ENCODE assay signal across 19 mouse cellular contexts in genomic region chr13:19602531-19602930, GRCm38 (mm10). TPM values are rescaled to one million over a fixed set of nuclear protein-coding genes. Genes with fewer than 3 reads are reported as not detected.
DNase-seq lines count a peak whose midpoint lies in the region; ATAC-seq lines count a peak whose summit lies in the region.
"Had no signal": no experiment of that assay in that cellular context is flagged by ENCODE, and none has a peak within 500 bp of the region (broad histone marks: within the 10 kb centered on the region; RNA-seq: fewer than 3 reads in every experiment).

No protein-coding gene starts in this region.

- H3K9ac ChIP-seq in forebrain, embryonic 13.5 days: no peak overlapping the region
- no peak overlapping the region for H3K9ac ChIP-seq in forebrain, embryonic 15.5 days (replicated peaks)
- no peak overlapping the region for H3K9ac ChIP-seq in forebrain, embryonic 16.5 days (replicated peaks; ENCODE audit: low read depth, low read length)
- H3K9ac ChIP-seq in forebrain, embryonic 11.5 days (ENCODE audit: low read length): no peak overlapping the region
- H3K9ac ChIP-seq in midbrain, embryonic 16.5 days (ENCODE audit: low read depth, low read length): no peak overlapping the region
- H3K9ac ChIP-seq in midbrain, embryonic 15.5 days: no peak overlapping the region
- H3K9ac ChIP-seq: embryonic facial prominence, embryonic 12.5 days; forebrain, postnatal 0 days had no signal

- 47% methylated on average over 1 of the region's 1 CpGs for WGBS in forebrain, embryonic 13.5 days
- 22% methylated on average over 1 of the region's 1 CpGs for WGBS in forebrain, embryonic 15.5 days
- WGBS in forebrain, embryonic 16.5 days: 21% methylated on average over 1 of the region's 1 CpGs
- 56% methylated on average over 1 of the region's 1 CpGs for WGBS in forebrain, embryonic 11.5 days
- 53% methylated on average over 1 of the region's 1 CpGs for WGBS in midbrain, embryonic 16.5 days
- WGBS in midbrain, embryonic 15.5 days: 77% methylated on average over 1 of the region's 1 CpGs

- no peak overlapping the region for H3K27ac ChIP-seq in forebrain, embryonic 13.5 days
- no peak overlapping the region for H3K27ac ChIP-seq in forebrain, embryonic 15.5 days (replicated peaks)
- H3K27ac ChIP-seq in forebrain, embryonic 16.5 days (ENCODE audit: low read length): no peak overlapping the region
- H3K27ac ChIP-seq in forebrain, embryonic 11.5 days (ENCODE audit: low read depth, low read length): no peak overlapping the region
- H3K27ac ChIP-seq in midbrain, embryonic 16.5 days (ENCODE audit: low read length): no peak overlapping the region
- H3K27ac ChIP-seq in midbrain, embryonic 15.5 days: no peak overlapping the region
- H3K27ac ChIP-seq: embryonic facial prominence, embryonic 10.5 days; embryonic facial prominence, embryonic 12.5 days had no signal

- no peaks in the 10 kb centered on the region for H3K36me3 ChIP-seq in forebrain, embryonic 13.5 days (ENCODE audit: poor library complexity, severe bottlenecking)
- H3K36me3 ChIP-seq in forebrain, embryonic 15.5 days: 0 out of 2 replicates have a peak, but pooled peaks cover 1% of the 10 kb centered on the region
- no peaks in the 10 kb centered on the region for H3K36me3 ChIP-seq in forebrain, embryonic 16.5 days (ENCODE audit: control insufficient read depth, insufficient read depth)
- H3K36me3 ChIP-seq in forebrain, embryonic 11.5 days (ENCODE audit: control insufficient read depth, insufficient read depth, low read length): no peaks in the 10 kb centered on the region
- no peaks in the 10 kb centered on the region for H3K36me3 ChIP-seq in midbrain, embryonic 16.5 days (ENCODE audit: control insufficient read depth, insufficient read depth, low read length)
- H3K36me3 ChIP-seq in midbrain, embryonic 15.5 days (replicated peaks): no peaks in the 10 kb centered on the region
- H3K36me3 ChIP-seq: embryonic facial prominence, embryonic 10.5 days; embryonic facial prominence, embryonic 12.5 days had no signal

- H3K4me2 ChIP-seq in forebrain, embryonic 13.5 days: no peak overlapping the region
- no peak overlapping the region for H3K4me2 ChIP-seq in forebrain, embryonic 15.5 days (replicated peaks)
- H3K4me2 ChIP-seq in forebrain, embryonic 16.5 days (ENCODE audit: low read length): no peak overlapping the region
- no peak overlapping the region for H3K4me2 ChIP-seq in forebrain, embryonic 11.5 days (ENCODE audit: low read depth, low read length, severe bottlenecking)
- H3K4me2 ChIP-seq in midbrain, embryonic 16.5 days (ENCODE audit: low read length): no peak overlapping the region
- H3K4me2 ChIP-seq in midbrain, embryonic 15.5 days: no peak overlapping the region
- H3K4me2 ChIP-seq: embryonic facial prominence, embryonic 12.5 days had no signal

- H3K9me3 ChIP-seq in forebrain, embryonic 13.5 days (replicated peaks): no peaks in the 10 kb centered on the region
- no peaks in the 10 kb centered on the region for H3K9me3 ChIP-seq in forebrain, embryonic 15.5 days
- no peaks in the 10 kb centered on the region for H3K9me3 ChIP-seq in forebrain, embryonic 16.5 days (ENCODE audit: control insufficient read depth, low read length)
- no peaks in the 10 kb centered on the region for H3K9me3 ChIP-seq in forebrain, embryonic 11.5 days (ENCODE audit: control insufficient read depth, low read length)
- no peaks in the 10 kb centered on the region for H3K9me3 ChIP-seq in midbrain, embryonic 16.5 days (replicated peaks; ENCODE audit: control insufficient read depth, low read length, poor library complexity, severe bottlenecking)
- no peaks in the 10 kb centered on the region for H3K9me3 ChIP-seq in midbrain, embryonic 15.5 days
- H3K9me3 ChIP-seq: embryonic facial prominence, embryonic 10.5 days; embryonic facial prominence, embryonic 12.5 days had no signal

- H3K27me3 ChIP-seq in forebrain, embryonic 13.5 days: no peaks in the 10 kb centered on the region
- no peaks in the 10 kb centered on the region for H3K27me3 ChIP-seq in forebrain, embryonic 15.5 days
- no peaks in the 10 kb centered on the region for H3K27me3 ChIP-seq in forebrain, embryonic 16.5 days (replicated peaks; ENCODE audit: control insufficient read depth, insufficient read depth, low read length)
- H3K27me3 ChIP-seq in forebrain, embryonic 11.5 days (ENCODE audit: control insufficient read depth, insufficient read depth, low read length): no peaks in the 10 kb centered on the region
- no peaks in the 10 kb centered on the region for H3K27me3 ChIP-seq in midbrain, embryonic 16.5 days (ENCODE audit: control insufficient read depth, insufficient read depth, low read depth, low read length)
- H3K27me3 ChIP-seq in midbrain, embryonic 15.5 days (replicated peaks): no peaks in the 10 kb centered on the region
- H3K27me3 ChIP-seq: embryonic facial prominence, embryonic 12.5 days had no signal

- intact Hi-C loops in heart, postnatal 36 days (cut with DNase I): no loop called here

- ATAC-seq in forebrain, embryonic 13.5 days: peak; percentile 68; the same call in 1 of the 2 replicates
- ATAC-seq in forebrain, embryonic 15.5 days (replicated peaks): no peak
- peak; percentile 58; the same call in 1 of the 2 replicates for ATAC-seq in forebrain, embryonic 16.5 days
- ATAC-seq in forebrain, embryonic 11.5 days (replicated peaks; ENCODE audit: low FRiP score): no peak
- peak; percentile 45; the same call in 1 of the 2 replicates for ATAC-seq in midbrain, embryonic 16.5 days
- ATAC-seq in midbrain, embryonic 15.5 days (replicated peaks): no peak
- ATAC-seq: forebrain, postnatal 0 days had no signal

- 0 out of 2 replicates have a peak, but pooled peaks cover 4% of the 10 kb centered on the region for H3K4me1 ChIP-seq in forebrain, embryonic 13.5 days
- 0 out of 2 replicates have a peak, but pooled peaks cover 2% of the 10 kb centered on the region for H3K4me1 ChIP-seq in forebrain, embryonic 15.5 days
- H3K4me1 ChIP-seq in forebrain, embryonic 16.5 days (replicated peaks; ENCODE audit: control insufficient read depth, insufficient read depth, low read length): no peaks in the 10 kb centered on the region
- no peaks in the 10 kb centered on the region for H3K4me1 ChIP-seq in forebrain, embryonic 11.5 days (replicated peaks; ENCODE audit: control insufficient read depth, insufficient read depth, low read length)
- no peaks in the 10 kb centered on the region for H3K4me1 ChIP-seq in midbrain, embryonic 16.5 days (ENCODE audit: control insufficient read depth, insufficient read depth, low read length)
- no peaks in the 10 kb centered on the region for H3K4me1 ChIP-seq in midbrain, embryonic 15.5 days
- H3K4me1 ChIP-seq: embryonic facial prominence, embryonic 10.5 days; embryonic facial prominence, embryonic 12.5 days had no signal

- DNase-seq in forebrain, embryonic 11.5 days (ENCODE audit: low spot score): no peak
- DNase-seq in heart, postnatal 36 days: no peak
- DNase-seq: adrenal gland, adult 2 months; adrenal gland, postnatal 10 days; adrenal gland, postnatal 25 days; cerebellum, adult 11 months; cerebellum, adult 18-20 months; cerebellum, adult 8-10 months; cerebellum, adult 9-11 months; cerebellum, postnatal 25 days; forebrain, postnatal 0 days had no signal

- H3K4me3 ChIP-seq in forebrain, embryonic 13.5 days: no peak overlapping the region
- no peak overlapping the region for H3K4me3 ChIP-seq in forebrain, embryonic 15.5 days
- H3K4me3 ChIP-seq in forebrain, embryonic 16.5 days (replicated peaks; ENCODE audit: low read length): no peak overlapping the region
- no peak overlapping the region for H3K4me3 ChIP-seq in forebrain, embryonic 11.5 days (ENCODE audit: low read depth, low read length)
- H3K4me3 ChIP-seq in midbrain, embryonic 16.5 days (ENCODE audit: low read depth, low read length): no peak overlapping the region
- no peak overlapping the region for H3K4me3 ChIP-seq in midbrain, embryonic 15.5 days
- H3K4me3 ChIP-seq: embryonic facial prominence, embryonic 10.5 days; embryonic facial prominence, embryonic 12.5 days had no signal

RNA-seq across cellular contexts. Expression of gene Epdr1, which starts 17.2 kb away (rescaled TPM):
- polyA plus RNA-seq in forebrain, embryonic 13.5 days (2015; fragmentation: Nextera tagmentation; extraction: Ambion mirVana): 26.9 and 28.1 TPM in 2 replicates
- polyA plus RNA-seq in forebrain, embryonic 15.5 days (2015; fragmentation: Nextera tagmentation; extraction: Ambion mirVana): 24.5 and 25.1 TPM in 2 replicates
- 22.1 and 24.9 TPM in 2 replicates for polyA plus RNA-seq in forebrain, embryonic 16.5 days (2015; fragmentation: Nextera tagmentation; extraction: Ambion mirVana)
- polyA plus RNA-seq in forebrain, embryonic 11.5 days (2014; fragmentation: Nextera tagmentation; extraction: Ambion mirVana): 23.4 and 26.0 TPM in 2 replicates
- 18.6 and 25.3 TPM in 2 replicates for polyA plus RNA-seq in midbrain, embryonic 16.5 days (2015; fragmentation: Nextera tagmentation; extraction: Ambion mirVana)
- polyA plus RNA-seq in midbrain, embryonic 15.5 days (2015; fragmentation: Nextera tagmentation; extraction: Ambion mirVana): 21.2 and 21.5 TPM in 2 replicates
- 10 to 100 TPM; 18.1 to 20.4 TPM for total RNA-seq in heart, postnatal 36 days (2021)
- total RNA-seq: MEL had no signal

RNA-seq across cellular contexts. Expression of gene Sfrp4, which starts 20.4 kb away (rescaled TPM):
- polyA plus RNA-seq in forebrain, embryonic 13.5 days (2015; fragmentation: Nextera tagmentation; extraction: Ambion mirVana): 2.9 and 3.0 TPM in 2 replicates
- polyA plus RNA-seq in forebrain, embryonic 15.5 days (2015; fragmentation: Nextera tagmentation; extraction: Ambion mirVana): 2.0 and 2.8 TPM in 2 replicates
- polyA plus RNA-seq in forebrain, embryonic 16.5 days (2015; fragmentation: Nextera tagmentation; extraction: Ambion mirVana): 1.5 and 2.2 TPM in 2 replicates
- polyA plus RNA-seq in forebrain, embryonic 11.5 days (2014; fragmentation: Nextera tagmentation; extraction: Ambion mirVana): 2.2 and 3.3 TPM in 2 replicates
- polyA plus RNA-seq in midbrain, embryonic 16.5 days (2015; fragmentation: Nextera tagmentation; extraction: Ambion mirVana): 3.9 and 4.4 TPM in 2 replicates
- 3.3 and 3.7 TPM in 2 replicates for polyA plus RNA-seq in midbrain, embryonic 15.5 days (2015; fragmentation: Nextera tagmentation; extraction: Ambion mirVana)
- under 1 TPM; 0.16 to 0.58 TPM for total RNA-seq in heart, postnatal 36 days (2021)

Comparison
In these comparisons a context has a peak if more than half of its experiments do, and no peak if none do; other contexts are left out.
1. ATAC-seq: peak in forebrain, embryonic 13.5 days (single experiment), forebrain, embryonic 16.5 days (single experiment) and midbrain, embryonic 16.5 days (single experiment); none in forebrain, embryonic 15.5 days (single experiment), forebrain, embryonic 11.5 days (single experiment) and midbrain, embryonic 15.5 days (single experiment).